Mouse (Mus musculus) spleen, adult 2 months (tissue): ENCODE results near the gene Acsl6.

Experiments used
- CTCF ChIP-seq: fragments of 200-500 bp; IDR thresholded peaks from 2 replicates; pipeline ENCODE4 v1.5.1; 2011; ENCODE audit warnings: mild to moderate bottlenecking, inconsistent platforms; ENCODE audit not compliant: insufficient read depth, insufficient read length, insufficient replicate concordance; ENCODE audit errors: extremely low read depth
- POLR2A ChIP-seq: fragments of 200-500 bp; IDR thresholded peaks from 2 replicates; pipeline ENCODE4 v1.6.1; 2011; ENCODE audit warnings: low read depth, low read length, inconsistent platforms

DNA sequence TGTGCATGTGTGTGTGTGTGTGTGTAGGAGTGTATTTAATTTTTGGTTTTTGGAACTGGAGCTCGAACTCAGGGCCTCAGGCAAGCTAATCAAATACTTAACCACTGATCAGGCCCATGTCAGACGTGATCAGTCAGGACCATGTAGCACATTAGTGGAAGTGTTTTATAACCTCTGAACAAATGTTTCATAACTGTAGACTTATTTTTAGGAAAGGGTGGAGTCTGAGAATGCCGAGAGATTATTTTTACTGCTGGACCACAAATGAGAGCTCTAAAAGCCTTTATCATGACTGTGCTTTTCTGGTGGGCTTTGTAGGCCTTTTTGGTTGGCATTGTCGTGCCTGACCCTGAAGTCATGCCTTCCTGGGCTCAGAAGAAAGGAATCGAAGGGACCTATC is 48.1 kb downstream of the Acsl6 start:
- no peak for TF ChIP-seq POLR2A
- no peak for TF ChIP-seq CTCF
